Mouse (Mus musculus) macrophage (primary cell): ENCODE measurements at regions not wholly inside any gene's neighbourhood (a gene's known extent, or its start where the extent isn't known, plus 50 kb on each side); places are given as distances from the start of the nearest gene placed in this dataset.

ENCODE experiments used
- H3K27ac ChIP-seq: fragments of 350-480 bp; formaldehyde crosslinking; 2 replicates; pipeline ENCODE4 v1.9.0; 2021
- H3K36me3 ChIP-seq: fragments of 350-480 bp; formaldehyde crosslinking; 2 replicates; pipeline ENCODE4 v1.9.0; 2021; ENCODE audit errors: inconsistent target
- H3K4me3 ChIP-seq: fragments of 350-480 bp; formaldehyde crosslinking; 2 replicates; pipeline ENCODE4 v1.9.0; 2021; ENCODE audit errors: inconsistent target
- H3K79me2 ChIP-seq: fragments of 350-480 bp; formaldehyde crosslinking; 2 replicates; pipeline ENCODE4 v1.9.0; 2021; ENCODE audit errors: inconsistent target
- WGBS: methylation state at CpG from one replicate; pipeline ENCODE4 v1.1.7; 2026; ENCODE audit warnings: inconsistent platforms; ENCODE audit not compliant: missing documents; 5-methylcytosine and 5-hydroxymethylcytosine counted together

GRCm38 (mm10) chr5:43056486-43056885 lies 176.5 kb upstream of the Cpeb2 start:
- no peaks in the 10 kb centered on the region for H3K36me3 ChIP-seq
- no peaks in the 10 kb centered on the region for H3K79me2 ChIP-seq
- WGBS: 100% methylated on average over 2 of the region's 2 CpGs
- no peak overlapping the region for H3K27ac ChIP-seq
- no peak overlapping the region for H3K4me3 ChIP-seq

GRCm38 (mm10) chr5:43061243-43061642 lies 171.7 kb upstream of the Cpeb2 start:
- Histone ChIP-seq H3K4me3 (no peak overlapping the region), H3K36me3 (no peaks in the 10 kb centered on the region), H3K79me2 (no peaks in the 10 kb centered on the region), H3K27ac (no peak overlapping the region)
- WGBS: 100% methylated on average over 1 of the region's 2 CpGs

- Histone ChIP-seq H3K79me2 (no peaks in the 10 kb centered on the region), H3K27ac (no peak overlapping the region), H3K36me3 (no peaks in the 10 kb centered on the region), H3K4me3 (no peak overlapping the region)
- 92% methylated on average over 1 of the region's 1 CpGs for WGBS
Observed at GRCm38 (mm10) chr5:43061797-43062391, 171.1 kb upstream of the Cpeb2 start.

DNA sequence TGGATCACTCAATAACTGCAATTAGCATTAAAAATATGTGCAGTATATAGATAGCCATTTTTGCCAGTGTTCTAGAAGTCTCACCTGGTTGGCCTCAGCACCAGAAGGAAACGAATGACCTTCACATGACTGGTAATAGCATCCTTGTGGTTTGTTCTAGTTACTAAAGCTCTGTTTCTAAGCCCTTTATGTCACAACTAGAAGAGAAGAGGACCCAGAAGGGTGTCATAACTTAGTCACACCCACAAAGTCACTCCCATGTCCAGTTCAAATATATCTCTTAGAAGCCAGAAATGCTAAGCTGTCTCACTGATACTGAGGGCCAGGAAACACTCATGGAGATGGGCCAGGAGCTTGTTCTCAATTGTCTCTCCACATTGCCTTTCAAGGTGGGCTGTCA lies 170.5 kb upstream of the Cpeb2 start:
- H3K4me3 ChIP-seq: no peak overlapping the region

DNA sequence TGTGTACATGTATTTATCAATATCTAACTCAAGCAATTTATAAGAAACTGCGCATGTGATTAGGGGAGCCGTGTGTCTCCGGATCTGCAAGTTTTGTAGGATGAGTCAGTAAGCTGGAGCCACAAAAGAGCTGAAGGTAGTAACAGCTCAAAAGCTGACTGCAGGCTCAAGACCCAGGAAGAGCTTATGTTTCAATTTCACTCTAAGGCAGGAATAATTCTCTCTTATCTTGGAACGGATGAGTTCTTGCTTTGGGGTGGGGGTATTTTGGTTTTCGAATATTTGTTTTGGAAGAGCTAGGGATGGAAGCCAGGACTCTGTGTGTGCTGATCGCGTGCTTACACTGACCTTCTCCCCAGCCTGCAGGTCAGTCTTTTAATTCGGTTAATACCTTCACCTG lies 169.6 kb upstream of the Cpeb2 start:
- no peak overlapping the region for H3K27ac ChIP-seq
- 91% methylated on average over 8 of the region's 8 CpGs for WGBS
- no peak overlapping the region for H3K4me3 ChIP-seq
- H3K79me2 ChIP-seq: no peaks in the 10 kb centered on the region
- H3K36me3 ChIP-seq: no peaks in the 10 kb centered on the region

More for the DNA sequence above, 170.5 kb upstream of the Cpeb2 start:
- Histone ChIP-seq H3K27ac (no peak overlapping the region), H3K79me2 (no peaks in the 10 kb centered on the region), H3K36me3 (no peaks in the 10 kb centered on the region)
- WGBS: 78% methylated on average over 1 of the region's 1 CpGs

GRCm38 (mm10) chr5:43071541-43071940 lies 161.4 kb upstream of the Cpeb2 start:
- WGBS: 92% methylated on average over 3 of the region's 3 CpGs
- Histone ChIP-seq H3K27ac (no peak overlapping the region), H3K79me2 (no peaks in the 10 kb centered on the region), H3K4me3 (no peak overlapping the region), H3K36me3 (no peaks in the 10 kb centered on the region)

- H3K4me3 ChIP-seq: no peak overlapping the region
- no peak overlapping the region for H3K27ac ChIP-seq
- H3K79me2 ChIP-seq: no peaks in the 10 kb centered on the region
- no peaks in the 10 kb centered on the region for H3K36me3 ChIP-seq
- WGBS: 100% methylated on average over 2 of the region's 2 CpGs
Observed at GRCm38 (mm10) chr5:43072340-43072739, 160.6 kb upstream of the Cpeb2 start.

- no peak overlapping the region for H3K27ac ChIP-seq
- WGBS: 94% methylated on average over 3 of the region's 3 CpGs
- no peaks in the 10 kb centered on the region for H3K79me2 ChIP-seq
- no peaks in the 10 kb centered on the region for H3K36me3 ChIP-seq
- no peak overlapping the region for H3K4me3 ChIP-seq
Observed at GRCm38 (mm10) chr5:43074536-43074935, 158.4 kb upstream of the Cpeb2 start.

GRCm38 (mm10) chr5:43080252-43080651 lies 152.7 kb upstream of the Cpeb2 start:
- Histone ChIP-seq H3K79me2 (no peaks in the 10 kb centered on the region), H3K36me3 (no peaks in the 10 kb centered on the region), H3K27ac (no peak overlapping the region), H3K4me3 (no peak overlapping the region)
- 100% methylated on average over 1 of the region's 1 CpGs for WGBS

DNA sequence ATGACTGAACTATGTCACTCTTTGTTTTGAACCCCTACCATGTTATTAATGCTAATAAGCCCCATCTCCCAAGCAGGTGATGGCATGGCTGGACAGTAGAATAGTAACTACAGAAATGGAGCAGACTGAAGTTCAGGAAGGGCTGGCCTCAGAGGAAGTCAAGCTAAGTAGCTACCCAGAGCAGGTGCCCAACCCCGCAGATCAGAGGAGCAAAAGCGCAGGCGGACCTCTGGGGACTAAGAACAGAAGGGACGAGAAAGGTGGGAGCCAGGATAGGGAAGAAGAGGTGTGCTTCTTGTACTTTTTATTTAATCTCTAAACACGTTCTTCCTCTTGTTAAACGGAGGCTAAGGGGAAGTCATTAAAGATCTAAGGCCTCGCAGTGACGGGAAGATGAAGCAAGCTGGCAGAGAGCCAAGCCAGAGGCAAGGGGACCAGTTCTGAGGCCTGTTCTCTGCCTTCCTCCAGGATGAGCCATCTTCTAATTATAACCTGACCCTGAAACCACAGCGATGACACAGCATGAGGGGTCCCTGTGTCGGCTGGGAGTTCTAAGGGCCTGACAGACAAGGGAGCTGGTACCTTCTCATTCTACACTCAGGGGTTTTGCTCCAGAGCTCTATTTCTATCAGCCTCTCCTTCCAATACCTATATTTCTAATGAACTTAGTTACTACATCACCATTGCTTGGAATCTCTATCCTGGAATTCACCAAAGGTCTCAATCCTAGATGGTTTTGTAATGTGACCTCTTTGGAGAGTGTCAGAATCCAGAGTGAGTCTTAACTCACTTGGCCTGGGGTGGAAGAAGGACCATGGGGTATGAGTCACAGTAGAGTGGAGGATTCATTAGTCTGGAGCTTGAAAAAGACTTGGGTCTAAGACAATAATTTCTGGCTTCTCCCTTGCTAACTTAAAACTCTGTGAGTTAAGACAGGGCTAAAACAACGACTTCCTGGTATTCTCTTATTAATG lies 151.1 kb upstream of the Cpeb2 start:
- WGBS: 4% methylated on average over 11 of the region's 11 CpGs
- Histone ChIP-seq H3K4me3 (no peak overlapping the region), H3K36me3 (no peaks in the 10 kb centered on the region), H3K27ac (peak overlapping the region; percentile 73), H3K79me2 (no peaks in the 10 kb centered on the region)

DNA sequence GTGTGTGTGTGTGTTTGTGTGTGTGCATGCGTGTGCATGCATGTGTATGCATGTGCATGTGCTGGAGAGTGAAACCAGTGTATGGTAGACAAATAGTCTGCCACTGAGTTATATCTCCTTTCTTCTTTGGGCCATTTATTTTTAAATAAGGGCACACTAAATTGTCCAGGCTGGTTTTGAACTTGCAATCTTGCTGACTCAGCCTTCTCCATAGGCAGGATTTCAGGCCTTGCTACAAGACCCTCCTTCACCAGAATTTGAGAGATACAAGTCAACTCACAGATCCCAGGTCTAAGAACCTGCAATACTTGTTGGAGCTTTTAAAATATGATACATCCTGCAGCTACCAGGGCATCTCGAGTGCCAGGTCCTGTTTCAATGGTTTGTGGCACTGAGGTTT lies 145.9 kb upstream of the Cpeb2 start:
- H3K79me2 ChIP-seq: no peaks in the 10 kb centered on the region
- H3K4me3 ChIP-seq: no peak overlapping the region
- no peak overlapping the region for H3K27ac ChIP-seq
- WGBS: 86% methylated on average over 2 of the region's 2 CpGs
- no peaks in the 10 kb centered on the region for H3K36me3 ChIP-seq

- Histone ChIP-seq H3K27ac (no peak overlapping the region), H3K36me3 (no peaks in the 10 kb centered on the region), H3K79me2 (no peaks in the 10 kb centered on the region), H3K4me3 (no peak overlapping the region)
- WGBS: 95% methylated on average over 7 of the region's 8 CpGs
Observed at GRCm38 (mm10) chr5:43087907-43088387, 145.0 kb upstream of the Cpeb2 start.

GRCm38 (mm10) chr5:43088650-43089397 lies 144.1 kb upstream of the Cpeb2 start:
- Histone ChIP-seq H3K27ac (no peak overlapping the region), H3K36me3 (no peaks in the 10 kb centered on the region), H3K79me2 (no peaks in the 10 kb centered on the region), H3K4me3 (no peak overlapping the region)
- 98% methylated on average over 11 of the region's 12 CpGs for WGBS

DNA sequence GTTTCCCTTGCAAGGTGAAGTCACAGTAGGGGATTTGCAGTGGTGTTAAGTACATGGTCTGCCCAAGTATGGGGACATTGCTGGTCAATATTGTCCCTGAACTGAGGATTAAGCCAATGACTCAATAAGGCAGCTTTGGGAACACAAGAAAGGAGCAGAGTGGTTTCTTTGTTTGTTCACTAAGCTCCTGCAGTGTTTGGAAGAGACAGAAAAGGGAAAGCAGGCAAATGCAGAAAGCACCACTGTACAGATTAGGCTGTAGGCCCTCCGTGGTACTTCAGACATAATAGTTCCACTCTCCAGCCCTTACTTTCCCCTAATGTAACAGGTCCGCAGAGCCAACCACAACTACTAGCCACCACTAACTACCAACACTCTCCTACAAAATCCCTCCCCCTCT lies 143.5 kb upstream of the Cpeb2 start:
- Histone ChIP-seq H3K4me3 (no peak overlapping the region), H3K79me2 (no peaks in the 10 kb centered on the region), H3K27ac (no peak overlapping the region), H3K36me3 (no peaks in the 10 kb centered on the region)
- 91% methylated on average over 2 of the region's 2 CpGs for WGBS

- Histone ChIP-seq H3K36me3 (no peaks in the 10 kb centered on the region), H3K27ac (no peak overlapping the region), H3K4me3 (no peak overlapping the region), H3K79me2 (no peaks in the 10 kb centered on the region)
- WGBS: 100% methylated on average over 1 of the region's 1 CpGs
Observed at GRCm38 (mm10) chr5:43089941-43090340, 143.0 kb upstream of the Cpeb2 start.
